Mouse (Mus musculus) hindbrain, embryonic 14.5 days (tissue): Measurements from ENCODE around the gene Cdkal1. TPM values are rescaled to one million over a fixed set of nuclear protein-coding genes. Genes with fewer than 3 reads are reported as not detected.

Experiments
- ATAC-seq: fragments of 200-750 bp; cut with Nextera tagmentation; 2 replicates; pipeline ENCODE4 v1.8.0; 2017; ENCODE audit warnings: moderate number of reproducible peaks, mild to moderate bottlenecking, moderate TSS enrichment, moderate library complexity; ENCODE audit not compliant: low FRiP score
- DNase-seq: peaks from one replicate; pipeline ENCODE4 v3.0.0-alpha.2; 2015; ENCODE audit warnings: low spot score
- H3K27ac ChIP-seq: fragments of 300-500 bp; sonication (generic); 2 replicates; pipeline ENCODE4 v1.5.1; 2014; ENCODE audit warnings: mild to moderate bottlenecking, moderate library complexity
- H3K27me3 ChIP-seq: fragments of 300-500 bp; sonication (generic); 2 replicates; pipeline ENCODE4 v1.6.1; 2014; ENCODE audit warnings: mild to moderate bottlenecking, low read length, mixed read lengths; ENCODE audit not compliant: control insufficient read depth, insufficient read depth
- H3K36me3 ChIP-seq: fragments of 300-500 bp; sonication (generic); replicated peaks from 2 replicates; pipeline ENCODE4 v1.6.1; 2014; ENCODE audit not compliant: control insufficient read depth, insufficient read depth
- H3K4me1 ChIP-seq: fragments of 300-500 bp; sonication (generic); replicated peaks from 2 replicates; pipeline ENCODE4 v1.6.1; 2014; ENCODE audit warnings: antibody characterized with exemption, low read length, mixed read lengths; ENCODE audit not compliant: control insufficient read depth, insufficient read depth
- H3K4me2 ChIP-seq: fragments of 300-500 bp; sonication (generic); replicated peaks from 2 replicates; pipeline ENCODE4 v1.6.1; 2014; ENCODE audit warnings: mild to moderate bottlenecking, moderate library complexity
- H3K4me3 ChIP-seq: fragments of 300-500 bp; sonication (generic); replicated peaks from 2 replicates; pipeline ENCODE4 v1.5.1; 2014; ENCODE audit warnings: mild to moderate bottlenecking, low read length
- H3K9ac ChIP-seq: fragments of 300-500 bp; sonication (generic); 2 replicates; pipeline ENCODE4 v1.6.1; 2014
- H3K9me3 ChIP-seq: fragments of 300-500 bp; sonication (generic); 2 replicates; pipeline ENCODE4 v1.6.1; 2016; ENCODE audit warnings: low read length; ENCODE audit not compliant: control insufficient read depth
- WGBS: fragments of 180-500 bp; shearing (Covaris S2); extraction: QIAGEN DNeasy Blood & Tissue Kit; methylation state at CpG from one replicate; pipeline ENCODE4 v1.1.7; 2014; 5-methylcytosine and 5-hydroxymethylcytosine counted together
- polyA plus RNA-seq: library from polyadenylated mRNA; unstranded; fragments of >200 nt; fragmentation: Nextera tagmentation; extraction: Ambion mirVana; gene quantifications from 2 replicates; pipeline ENCODE4 v1.2.1, GENCODE M21; 2014

Gene Cdkal1
- polyA plus RNA-seq, 1 experiment from 2014 or later, result 19.4 TPM

DNA sequence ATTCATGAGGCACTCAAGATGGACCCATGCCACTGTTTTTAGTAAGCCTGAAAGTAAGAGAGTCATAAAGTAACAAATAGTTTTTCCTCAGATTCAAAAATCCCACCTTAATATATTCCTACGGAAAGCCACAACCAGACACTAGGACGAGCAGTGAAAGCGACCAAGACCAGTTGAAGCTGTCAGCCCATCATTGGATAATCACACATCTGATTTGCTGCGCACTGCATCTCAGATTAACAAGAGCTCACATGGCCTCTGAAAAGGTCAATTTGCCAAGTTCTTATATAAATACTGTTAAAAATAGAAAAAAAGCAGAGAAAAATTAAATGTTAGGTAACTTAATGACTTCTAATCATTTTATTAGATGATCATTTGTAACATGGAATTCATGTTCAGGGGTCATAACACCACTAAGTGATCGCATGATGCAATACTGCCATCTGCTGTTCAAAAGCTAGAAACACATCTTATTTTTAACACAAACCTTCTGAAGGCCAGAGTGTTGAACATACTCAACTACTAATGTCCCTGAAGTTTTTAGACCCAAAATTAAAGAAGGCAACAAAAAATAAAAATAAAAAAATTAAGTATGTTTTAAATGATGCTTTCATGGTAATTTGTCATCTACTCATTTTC is 16.9 kb downstream of the Cdkal1 start:
- no peak overlapping the region for H3K9ac ChIP-seq
- 48% methylated on average over 5 of the region's 5 CpGs for WGBS
- ATAC-seq (no peak), DNase-seq (peak; percentile 88)
- peaks cover 8% of the 10 kb centered on the region; the same call in 1 of the 2 replicates for H3K4me1 ChIP-seq
- no peak overlapping the region for H3K4me3 ChIP-seq
- no peak overlapping the region for H3K27ac ChIP-seq
- peaks cover 8% of the 10 kb centered on the region for H3K36me3 ChIP-seq
- no peaks in the 10 kb centered on the region for H3K27me3 ChIP-seq
- no peaks in the 10 kb centered on the region for H3K9me3 ChIP-seq
- H3K4me2 ChIP-seq, result no peak overlapping the region

DNA sequence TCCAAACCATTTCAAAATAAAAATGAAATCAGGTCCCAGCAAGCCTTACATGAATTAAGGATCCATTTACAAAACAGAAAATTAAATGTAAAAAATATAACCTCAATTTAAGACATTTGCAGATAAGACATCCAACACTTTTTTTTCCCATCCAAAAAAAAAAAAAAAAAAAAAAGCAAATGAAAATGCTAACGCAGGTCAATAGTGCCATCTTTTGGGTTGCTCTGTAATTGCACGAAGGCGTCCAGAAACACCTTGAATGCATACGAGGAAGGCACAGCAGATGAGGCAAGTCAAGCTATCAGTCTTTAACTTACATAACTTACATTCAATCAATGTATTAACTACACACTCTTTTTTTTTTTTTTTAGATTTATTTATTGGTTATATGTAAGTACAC is 20.3 kb downstream of the Cdkal1 start:
- Histone ChIP-seq H3K4me1 (peaks cover 8% of the 10 kb centered on the region; the same call in 1 of the 2 replicates), H3K36me3 (no peaks in the 10 kb centered on the region), H3K27me3 (no peaks in the 10 kb centered on the region), H3K9me3 (no peaks in the 10 kb centered on the region), H3K4me2 (no peak overlapping the region), H3K9ac (no peak overlapping the region), H3K4me3 (no peak overlapping the region), H3K27ac (no peak overlapping the region)
- peak; percentile 82 for DNase-seq
- 30% methylated on average over 4 of the region's 4 CpGs for WGBS
- no peak for ATAC-seq

DNA sequence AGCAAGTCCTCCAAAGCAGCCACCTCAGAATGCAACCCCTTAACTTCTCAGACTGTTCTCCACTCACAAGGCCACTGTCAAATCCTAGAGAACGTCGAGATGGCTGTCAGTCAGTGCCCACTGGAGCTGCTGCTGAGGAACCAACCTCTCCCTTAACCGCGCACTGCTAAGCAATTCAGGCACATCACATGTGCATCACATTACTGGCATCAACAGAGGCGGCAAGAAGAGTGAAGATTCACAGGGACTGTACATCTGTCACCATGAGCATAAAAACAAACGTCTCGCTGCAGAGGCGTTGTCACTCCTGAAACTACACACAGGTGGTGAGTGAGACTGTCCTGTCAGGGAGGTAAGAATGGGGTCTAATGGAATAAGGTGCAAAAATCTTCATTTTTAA is 21.7 kb downstream of the Cdkal1 start:
- Histone ChIP-seq H3K9ac (no peak overlapping the region), H3K4me2 (no peak overlapping the region), H3K36me3 (no peaks in the 10 kb centered on the region), H3K27ac (no peak overlapping the region), H3K4me1 (peaks cover 11% of the 10 kb centered on the region; the same call in 1 of the 2 replicates), H3K9me3 (no peaks in the 10 kb centered on the region), H3K4me3 (no peak overlapping the region), H3K27me3 (no peaks in the 10 kb centered on the region)
- ATAC-seq, result no peak
- DNase-seq, result no peak
- 48% methylated on average over 8 of the region's 8 CpGs for WGBS

DNA sequence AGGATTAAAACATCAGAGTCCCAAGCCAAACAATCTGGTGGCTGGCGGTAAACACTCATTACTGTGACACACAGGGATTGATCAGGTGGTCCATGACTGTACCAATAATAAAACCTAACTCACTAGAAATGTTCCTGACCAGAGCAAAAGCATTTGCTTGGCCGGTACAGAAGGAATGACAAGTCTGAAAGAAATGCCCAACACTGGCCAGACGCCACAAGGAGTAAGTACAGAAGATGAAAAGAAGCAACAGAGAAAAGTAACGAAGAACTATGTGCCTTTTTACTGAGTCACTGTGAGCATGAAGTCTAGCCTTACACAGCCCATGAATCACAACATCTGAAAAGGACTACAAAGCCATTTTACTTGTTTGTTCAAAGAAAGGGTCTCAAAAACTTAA is 24.3 kb downstream of the Cdkal1 start:
- DNase-seq, result no peak
- H3K4me2 ChIP-seq, result no peak overlapping the region
- H3K36me3 ChIP-seq, result no peaks in the 10 kb centered on the region
- H3K27me3 ChIP-seq, result no peaks in the 10 kb centered on the region
- no peak overlapping the region for H3K4me3 ChIP-seq
- no peak overlapping the region for H3K27ac ChIP-seq
- peaks cover 11% of the 10 kb centered on the region; the same call in 1 of the 2 replicates for H3K4me1 ChIP-seq
- H3K9me3 ChIP-seq, result no peaks in the 10 kb centered on the region
- 74% methylated on average over 4 of the region's 4 CpGs for WGBS
- ATAC-seq, result no peak
- H3K9ac ChIP-seq, result no peak overlapping the region

DNA sequence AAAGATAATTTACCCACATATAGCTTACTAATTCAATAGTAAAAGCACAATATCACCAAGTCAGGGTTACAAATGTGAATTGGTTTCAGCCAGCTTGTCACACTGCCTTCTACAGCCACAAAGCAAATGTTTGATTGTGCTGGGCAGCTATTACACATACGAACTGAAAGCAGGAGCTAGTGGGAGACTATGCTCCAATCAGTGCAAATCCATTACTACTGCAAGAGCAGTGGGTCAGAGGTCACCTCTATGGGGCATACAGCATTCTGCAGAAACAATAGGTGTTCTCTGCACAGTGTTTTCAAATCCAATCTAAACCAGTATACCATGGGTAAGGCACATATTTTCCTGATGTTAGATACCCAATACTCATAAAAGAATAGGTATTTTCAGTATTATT is 27.4 kb downstream of the Cdkal1 start:
- no peaks in the 10 kb centered on the region for H3K36me3 ChIP-seq
- peaks cover 12% of the 10 kb centered on the region for H3K4me1 ChIP-seq
- ATAC-seq, result no peak
- no peaks in the 10 kb centered on the region for H3K27me3 ChIP-seq
- DNase-seq, result no peak
- H3K4me3 ChIP-seq, result no peak overlapping the region
- H3K9me3 ChIP-seq, result no peaks in the 10 kb centered on the region
- no peak overlapping the region for H3K27ac ChIP-seq
- H3K9ac ChIP-seq, result no peak overlapping the region
- no peak overlapping the region for H3K4me2 ChIP-seq
- WGBS, result 16% methylated on average over 1 of the region's 1 CpGs

DNA sequence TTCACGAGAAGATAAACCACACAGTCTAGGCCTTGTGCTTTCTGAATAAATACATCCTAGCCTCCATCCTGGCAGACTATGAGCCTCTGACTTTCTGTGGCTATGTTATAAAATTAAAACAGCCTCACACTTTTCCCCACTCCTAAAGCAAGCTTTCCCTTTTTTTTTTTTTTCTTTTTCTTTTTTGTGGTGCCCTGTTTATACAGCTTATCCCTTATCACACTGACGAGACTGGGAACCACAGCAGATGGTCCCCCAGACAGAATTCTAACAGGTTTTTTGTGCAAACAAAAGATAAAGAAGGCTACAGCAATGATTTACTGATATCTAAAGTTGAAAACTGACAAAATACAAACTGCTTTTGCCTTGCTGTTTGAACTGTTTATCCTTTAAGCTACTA is 29.0 kb downstream of the Cdkal1 start:
- peaks cover 12% of the 10 kb centered on the region for H3K4me1 ChIP-seq
- no peaks in the 10 kb centered on the region for H3K9me3 ChIP-seq
- H3K36me3 ChIP-seq, result no peaks in the 10 kb centered on the region
- 57% methylated on average over 2 of the region's 2 CpGs for WGBS
- DNase-seq, result no peak
- H3K4me2 ChIP-seq, result no peak overlapping the region
- H3K9ac ChIP-seq, result no peak overlapping the region
- no peak for ATAC-seq
- no peaks in the 10 kb centered on the region for H3K27me3 ChIP-seq
- no peak overlapping the region for H3K27ac ChIP-seq
- no peak overlapping the region for H3K4me3 ChIP-seq

DNA sequence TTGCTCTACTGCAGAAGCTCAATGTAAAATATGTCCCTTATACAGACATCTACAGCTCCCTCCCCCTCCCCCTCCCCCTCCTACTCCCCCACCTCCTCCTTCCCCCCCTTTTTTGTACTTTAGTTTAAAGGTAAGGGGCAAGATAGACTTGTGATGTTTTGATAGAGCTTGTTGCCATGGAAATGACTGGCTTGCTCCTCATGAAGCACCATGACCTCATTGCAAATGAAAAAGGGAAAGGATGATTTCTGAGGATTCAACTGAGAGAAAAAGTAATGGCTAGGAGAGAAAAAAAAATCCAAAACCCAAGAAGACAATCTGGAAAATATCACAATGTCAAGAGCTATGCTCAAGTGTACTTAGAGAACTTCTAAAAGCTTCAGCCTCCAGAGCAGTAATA is 29.4 kb downstream of the Cdkal1 start:
- no peaks in the 10 kb centered on the region for H3K27me3 ChIP-seq
- no peak for ATAC-seq
- H3K27ac ChIP-seq, result no peak overlapping the region
- H3K4me2 ChIP-seq, result no peak overlapping the region
- no peaks in the 10 kb centered on the region for H3K36me3 ChIP-seq
- H3K4me1 ChIP-seq, result peaks cover 12% of the 10 kb centered on the region
- no peak for DNase-seq
- no peak overlapping the region for H3K4me3 ChIP-seq
- no peaks in the 10 kb centered on the region for H3K9me3 ChIP-seq
- no peak overlapping the region for H3K9ac ChIP-seq

DNA sequence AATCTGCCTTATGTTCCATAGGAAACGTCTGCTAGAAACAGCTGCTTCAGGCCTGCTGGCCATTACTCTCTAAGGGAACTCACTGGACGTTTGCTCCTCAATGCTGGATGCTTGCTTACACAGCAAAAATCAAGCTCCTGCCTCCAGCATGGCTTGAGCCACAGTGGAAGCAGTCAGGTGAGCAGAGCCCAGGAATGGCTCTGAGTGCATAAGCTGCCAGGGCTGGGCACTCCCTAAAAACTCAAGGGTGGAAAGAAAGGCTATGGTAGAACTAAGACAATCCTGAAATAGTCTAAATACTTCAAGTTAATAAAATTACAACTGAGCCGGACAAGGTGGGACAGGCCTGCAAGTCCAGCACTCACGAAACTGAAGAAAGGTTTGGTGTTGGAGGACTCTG is 30.7 kb downstream of the Cdkal1 start:
- Histone ChIP-seq H3K4me2 (no peak overlapping the region), H3K27me3 (no peaks in the 10 kb centered on the region), H3K4me3 (no peak overlapping the region), H3K27ac (no peak overlapping the region), H3K9me3 (no peaks in the 10 kb centered on the region), H3K4me1 (peaks cover 12% of the 10 kb centered on the region), H3K9ac (no peak overlapping the region), H3K36me3 (no peaks in the 10 kb centered on the region)
- ATAC-seq (no peak), DNase-seq (no peak)
- 74% methylated on average over 4 of the region's 4 CpGs for WGBS

DNA sequence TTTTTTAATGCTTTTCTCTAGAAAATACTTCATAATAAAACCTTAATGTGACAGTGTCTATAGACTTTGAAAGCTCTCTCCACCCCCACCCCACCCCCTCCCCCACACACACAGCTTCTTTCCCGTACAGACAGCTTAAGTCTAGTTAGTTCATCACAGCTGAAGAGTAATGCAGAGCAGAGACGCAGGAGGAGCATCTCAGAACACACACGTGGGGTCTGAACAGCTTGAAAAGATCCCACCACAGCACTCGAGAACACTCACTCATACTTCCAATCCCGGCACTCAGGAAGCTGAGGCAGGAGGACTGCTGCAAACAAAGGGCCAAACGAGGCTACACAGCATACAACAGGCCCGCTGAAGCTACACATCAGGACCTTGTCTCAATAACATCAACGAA is 31.1 kb downstream of the Cdkal1 start:
- Histone ChIP-seq H3K4me2 (no peak overlapping the region), H3K36me3 (no peaks in the 10 kb centered on the region), H3K9me3 (no peaks in the 10 kb centered on the region), H3K4me3 (no peak overlapping the region), H3K4me1 (peaks cover 12% of the 10 kb centered on the region), H3K27ac (0 out of 2 replicates have a peak overlapping the region, but pooled peaks have one; percentile 47), H3K27me3 (no peaks in the 10 kb centered on the region), H3K9ac (no peak overlapping the region)
- peak; percentile 41; the same call in 1 of the 2 replicates for ATAC-seq
- WGBS, result 77% methylated on average over 8 of the region's 8 CpGs
- no peak for DNase-seq

DNA sequence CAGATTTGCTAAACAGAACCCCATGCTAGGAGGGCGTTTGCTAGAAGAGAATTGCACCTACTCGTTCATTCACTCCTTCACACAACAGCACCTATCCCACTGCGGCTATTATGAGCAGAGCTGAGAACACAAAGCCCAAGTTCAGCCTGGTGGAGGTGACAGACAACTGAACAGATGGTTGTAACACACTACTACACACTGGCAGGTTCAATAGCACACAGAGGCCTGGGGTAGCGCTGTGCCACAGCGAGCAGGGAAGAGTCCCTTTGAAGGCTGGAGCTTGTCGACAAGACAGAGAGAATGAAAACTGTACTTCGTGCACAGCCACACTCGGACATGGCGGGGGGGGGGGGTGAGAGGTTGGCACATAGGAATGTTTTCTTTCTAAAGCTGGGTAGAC is 31.6 kb downstream of the Cdkal1 start:
- DNase-seq, result peak; percentile 40
- Histone ChIP-seq H3K4me2 (no peak overlapping the region), H3K27me3 (no peaks in the 10 kb centered on the region), H3K27ac (peak overlapping the region; percentile 47; the same call in 1 of the 2 replicates), H3K9ac (no peak overlapping the region), H3K4me1 (peaks cover 8% of the 10 kb centered on the region), H3K4me3 (no peak overlapping the region), H3K36me3 (no peaks in the 10 kb centered on the region), H3K9me3 (no peaks in the 10 kb centered on the region)
- ATAC-seq, result peak; percentile 86; the same call in 1 of the 2 replicates
- WGBS, result 43% methylated on average over 9 of the region's 9 CpGs
